Mouse (Mus musculus) cerebellum, postnatal 36 days (tissue): ENCODE measurements around the gene Ifi27l2a.
"Not testable (repeated sequence)": the region's sequence is repeated elsewhere in the genome, so short reads cannot be mapped to it uniquely, and the experiment has no call there.

ENCODE experiments used
- DNase-seq, 2 experiments: peaks; one replicate each; pipeline ENCODE4 v3.0.0; 2021 to 2022; ENCODE audit warnings: mixed read lengths in 2 of 2

The Ifi27l2a gene

GRCm38 (mm10) chr12:103443524-103443923, at the start of gene Ifi27l2a:
Ifi27l2a (minus strand) TSS chr12:103443680.
- no peak for DNase-seq

DNA sequence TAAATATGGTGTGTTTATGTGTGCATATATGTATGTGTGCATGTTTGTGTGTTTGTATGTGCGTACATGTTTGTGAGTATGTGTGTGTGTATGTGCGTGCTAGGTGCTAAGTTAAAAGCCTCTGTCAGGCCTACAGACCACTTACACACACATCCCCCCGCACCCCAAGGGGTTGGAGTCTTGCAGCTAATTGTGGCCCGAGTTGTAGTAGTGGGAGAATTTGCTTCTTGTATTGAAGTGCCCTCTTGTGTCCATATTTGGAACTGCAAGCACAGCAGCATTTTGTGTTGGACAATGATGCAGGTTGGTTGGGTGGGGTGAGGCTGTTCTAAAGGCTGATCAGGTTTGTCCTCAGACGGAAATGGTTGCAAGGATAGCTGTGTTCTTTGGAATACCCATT, 49.3 kb upstream of the Ifi27l2a start:
- peak; percentile 56 to 83 for DNase-seq

DNA sequence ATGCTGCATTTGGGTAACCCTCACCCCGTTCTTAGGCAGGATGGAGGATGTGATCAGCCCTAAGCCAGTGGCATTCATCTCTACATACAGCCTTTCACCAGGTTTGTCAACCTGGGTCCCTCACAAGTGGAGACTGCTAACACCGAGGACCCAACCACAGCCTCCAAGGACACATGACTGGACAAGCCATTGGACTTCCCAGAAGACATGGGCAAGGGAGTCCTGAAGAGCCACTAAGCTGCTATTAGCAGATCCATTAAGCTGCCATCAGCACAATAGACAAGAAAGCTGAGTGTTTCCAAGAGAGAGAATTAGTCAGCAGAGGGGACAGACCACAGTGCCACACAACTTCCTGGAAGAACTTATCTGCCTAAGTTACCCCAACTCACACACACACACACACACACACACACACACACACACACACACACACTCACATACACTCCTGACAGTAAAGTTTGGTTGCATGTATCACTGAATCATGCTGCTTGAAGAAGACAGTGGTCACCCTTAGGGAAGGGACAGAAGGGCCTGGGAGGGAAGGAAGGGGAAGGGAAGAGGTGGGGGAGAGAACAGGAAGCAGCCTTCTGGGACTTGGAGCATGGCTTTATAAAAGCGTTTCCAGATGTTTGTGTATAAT, 47.7 kb upstream of the Ifi27l2a start:
- no peak for DNase-seq

DNA sequence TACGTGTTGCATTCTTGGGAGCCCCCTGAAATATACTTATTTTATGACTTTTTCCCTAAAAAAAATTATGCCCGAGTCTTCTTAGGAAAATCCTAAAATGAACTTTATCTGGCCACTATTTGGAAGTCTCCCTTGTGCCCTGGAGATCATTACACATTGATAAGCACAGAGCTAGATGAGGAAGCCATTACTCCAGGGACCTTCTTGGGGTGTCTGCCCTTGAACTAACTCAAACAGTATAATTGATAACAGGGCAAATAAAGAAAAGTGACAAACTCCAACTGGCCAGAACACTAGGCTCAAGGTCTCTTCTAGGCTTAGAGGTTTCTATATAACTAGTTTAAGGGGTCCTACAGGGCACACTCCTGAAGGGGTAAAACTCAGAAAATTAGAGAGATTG, 44.3 kb upstream of the Ifi27l2a start:
- DNase-seq, result no peak

- DNase-seq, result no peak
These were observed 43.8 kb upstream of the Ifi27l2a start for GRCm38 (mm10) chr12:103487276-103487675.

DNA sequence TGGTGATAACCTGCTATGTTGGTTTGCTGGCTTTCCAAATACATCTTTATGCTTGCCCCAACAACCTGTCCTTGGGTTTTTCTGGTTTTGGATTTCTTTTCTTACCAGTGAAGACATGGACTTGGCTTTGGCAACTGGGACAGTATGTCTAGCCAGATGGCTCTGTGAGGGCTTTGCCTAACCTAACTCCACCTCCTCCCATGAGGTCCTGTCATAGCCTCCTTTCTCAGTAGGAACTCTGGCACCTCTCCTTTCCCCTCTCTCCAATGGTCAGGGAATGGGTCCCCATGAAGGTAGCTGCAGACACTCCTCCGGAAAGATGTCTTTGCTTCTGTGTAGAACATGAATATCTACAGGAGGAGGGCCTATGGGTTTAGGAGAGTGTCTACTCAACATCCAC, 43.2 kb upstream of the Ifi27l2a start:
- peak; percentile 49 to 54 for DNase-seq

- not testable (repeated sequence) for DNase-seq
These were observed 40.9 kb upstream of the Ifi27l2a start for GRCm38 (mm10) chr12:103484200-103484972.

GRCm38 (mm10) chr12:103482781-103483180, 39.3 kb upstream of the Ifi27l2a start:
- DNase-seq, result no peak

- no peak for DNase-seq
These were observed 38.2 kb upstream of the Ifi27l2a start for GRCm38 (mm10) chr12:103481671-103482070.

DNA sequence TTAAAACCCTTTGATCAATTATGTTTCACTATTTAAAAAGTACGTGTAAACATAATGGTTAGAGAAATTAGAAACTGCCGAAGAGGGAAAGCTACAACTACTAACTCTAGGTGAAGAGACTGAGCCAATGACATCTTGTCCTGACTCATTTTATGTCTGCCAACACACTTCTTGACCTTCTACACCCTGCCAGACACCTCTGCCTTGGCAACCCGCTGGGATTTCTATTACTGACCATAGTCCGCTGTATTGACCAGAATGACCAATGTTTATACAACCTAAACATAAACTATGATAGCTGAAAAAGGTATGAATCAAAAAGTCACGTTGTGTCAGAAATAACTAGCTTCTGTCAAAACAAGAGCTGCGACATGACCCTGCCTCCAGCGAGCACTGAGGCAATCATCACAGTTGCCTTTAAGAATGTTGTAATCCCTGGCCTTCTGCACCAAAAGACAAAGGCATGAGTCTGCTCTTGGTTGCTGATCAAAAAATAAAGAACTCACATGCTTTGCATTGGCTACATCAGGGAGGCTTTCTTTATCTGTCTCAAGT, 34.1 kb upstream of the Ifi27l2a start:
- DNase-seq, result no peak

GRCm38 (mm10) chr12:103476779-103477389, 33.4 kb upstream of the Ifi27l2a start:
- no peak for DNase-seq

GRCm38 (mm10) chr12:103474481-103474880, 31.0 kb upstream of the Ifi27l2a start:
- DNase-seq, result no peak

GRCm38 (mm10) chr12:103457140-103457539, 13.7 kb upstream of the Ifi27l2a start, which contains the start of gene Ifi27l2b:
Ifi27l2b (minus strand) TSS chr12:103457223.
- DNase-seq, result no peak

DNA sequence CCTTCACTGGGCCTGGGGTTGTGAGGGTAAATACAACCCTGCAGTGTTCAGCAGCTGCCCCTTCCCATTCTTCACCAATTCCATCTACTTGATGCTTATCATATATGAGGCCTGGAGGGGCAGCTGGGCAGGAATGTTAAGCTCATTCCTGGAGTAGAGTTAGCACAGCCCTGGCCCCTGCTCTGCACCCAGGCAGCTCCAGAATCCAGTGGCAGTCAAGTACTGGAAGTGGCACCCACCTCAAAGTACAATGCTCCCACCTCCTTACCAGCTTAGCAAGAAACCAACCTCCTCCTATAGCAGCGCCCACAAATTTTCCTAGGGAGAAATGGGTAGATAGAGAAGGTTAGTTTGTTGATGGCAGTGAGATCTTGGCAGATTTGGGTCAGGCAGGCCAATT, 13.2 kb upstream of the Ifi27l2a start:
- DNase-seq, result not testable (repeated sequence)

- DNase-seq, result no peak
These were observed 9.9 kb upstream of the Ifi27l2a start for GRCm38 (mm10) chr12:103453361-103453760.

GRCm38 (mm10) chr12:103445060-103445459, 1.6 kb upstream of the Ifi27l2a start:
- DNase-seq, result no peak

- DNase-seq, result not testable (repeated sequence)
These were observed 781 bp upstream of the Ifi27l2a start for GRCm38 (mm10) chr12:103444261-103444660.

- DNase-seq, result no peak
These were observed 5.9 kb downstream of the Ifi27l2a start for GRCm38 (mm10) chr12:103437601-103438000.

- no peak for DNase-seq
These were observed 8.6 kb downstream of the Ifi27l2a start for GRCm38 (mm10) chr12:103434861-103435260.

GRCm38 (mm10) chr12:103433986-103434731, 9.3 kb downstream of the Ifi27l2a start, which contains the start of gene Ifi27:
Ifi27 (plus strand) TSS chr12:103434211.
- no peak for DNase-seq

GRCm38 (mm10) chr12:103433430-103433829, 10.1 kb downstream of the Ifi27l2a start:
- DNase-seq, result no peak

DNA sequence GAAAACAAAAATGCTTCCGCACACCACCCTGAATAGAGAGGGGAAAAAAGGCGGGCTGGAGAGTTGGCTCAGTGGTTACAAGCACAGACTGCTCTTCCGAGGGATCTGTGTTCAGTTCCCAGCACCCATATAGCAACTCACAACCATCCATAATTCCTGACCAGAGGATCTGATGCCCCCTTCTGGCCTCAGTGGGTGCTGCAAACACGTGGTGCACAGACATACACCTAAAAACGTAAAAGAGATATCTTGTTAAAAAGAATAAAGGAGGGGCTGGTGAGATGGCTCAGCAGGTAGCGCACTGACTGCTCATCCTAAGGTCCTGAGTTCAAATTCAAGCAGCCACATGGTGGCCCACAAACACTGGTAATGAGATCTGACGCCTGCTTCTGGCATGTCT, 16.8 kb downstream of the Ifi27l2a start:
- DNase-seq, result no peak
